Mouse (Mus musculus): ENCODE measurements around the gene Hddc3. TPM values are rescaled to one million over a fixed set of nuclear protein-coding genes. Genes with fewer than 3 reads are reported as not detected.

The Hddc3 gene
- polyA plus RNA-seq (2012; rRNA removed) = 54.6 and 61.3 TPM in 2 replicates

- TF ChIP-seq POLR2A (IDR thresholded peaks at IDR 0.05; ENCODE audit: extremely low read depth, insufficient read depth, low read length) = peak; percentile 88
- peak; percentile 67 for TF ChIP-seq CTCF (IDR thresholded peaks at IDR 0.05; ENCODE audit: extremely low read depth, insufficient read depth, low read length)
- H3K27ac ChIP-seq (ENCODE audit: insufficient read depth, low read length) = peak within 1 kb of the TSS; percentile 9; the same call in 1 of the 2 replicates
- no peaks in the 10 kb centered on the region; the same call in none of the 2 replicates for H3K4me1 ChIP-seq (ENCODE audit: control insufficient read depth, insufficient read depth, low read length)
- H3K4me3 ChIP-seq (ENCODE audit: insufficient read depth, low read length) = peak within 1 kb of the TSS; percentile 50
These were observed at the start of gene Hddc3 for GRCm38 (mm10) chr7:80342858-80343257. Gene Hddc3, plus strand, starts transcription at chr7:80343104.

DNA sequence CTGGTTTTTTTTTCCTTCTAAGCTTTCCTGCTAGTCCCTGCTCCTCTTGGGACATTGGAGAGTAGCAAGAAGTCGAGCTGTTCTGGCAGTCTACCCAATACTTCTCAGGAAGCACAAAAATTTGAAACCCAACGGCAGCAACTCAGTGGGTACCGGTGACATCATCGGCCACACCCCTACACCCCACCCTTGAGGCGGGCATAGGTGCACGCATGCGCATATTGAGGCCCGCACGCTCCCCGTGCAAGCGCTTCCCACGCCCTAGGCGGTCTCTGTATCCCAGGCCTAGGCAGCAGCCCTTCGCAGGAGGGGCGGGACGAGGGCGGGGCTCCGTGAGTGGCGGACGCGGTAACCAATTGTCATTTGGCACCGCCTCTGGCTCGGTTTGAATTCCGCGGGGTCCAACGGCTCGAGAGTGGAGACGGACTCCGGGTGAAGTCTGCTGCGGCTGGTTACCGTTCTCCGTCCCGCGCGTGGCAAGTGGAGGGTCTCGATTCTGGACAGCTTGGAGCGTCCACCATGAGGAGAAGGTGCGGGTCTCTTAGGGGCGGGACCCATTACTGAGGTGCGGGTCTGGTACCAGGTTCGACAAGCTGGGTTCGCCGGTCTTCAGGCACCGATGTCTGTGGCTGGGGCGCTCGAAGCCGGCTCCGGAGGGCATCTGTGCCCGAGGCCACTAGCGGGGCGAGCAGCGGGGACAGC lies 48.7 kb upstream of the Hddc3 start, which contains the start of gene Prc1:
TSS of gene Prc1 (plus strand) at position 389 of the 702 bp plus-strand sequence.
- H3K27ac ChIP-seq (ENCODE audit: insufficient read depth, low read length) = no peak within 1 kb of the TSS
- H3K4me3 ChIP-seq (ENCODE audit: insufficient read depth, low read length) = peak within 1 kb of the TSS; percentile 37
- H3K4me1 ChIP-seq (ENCODE audit: control insufficient read depth, insufficient read depth, low read length) = no peaks in the 10 kb centered on the region
- TF ChIP-seq CTCF (IDR thresholded peaks at IDR 0.05; ENCODE audit: extremely low read depth, insufficient read depth, low read length) (no peak), POLR2A (IDR thresholded peaks at IDR 0.05; ENCODE audit: extremely low read depth, insufficient read depth, low read length) (no peak)

DNA sequence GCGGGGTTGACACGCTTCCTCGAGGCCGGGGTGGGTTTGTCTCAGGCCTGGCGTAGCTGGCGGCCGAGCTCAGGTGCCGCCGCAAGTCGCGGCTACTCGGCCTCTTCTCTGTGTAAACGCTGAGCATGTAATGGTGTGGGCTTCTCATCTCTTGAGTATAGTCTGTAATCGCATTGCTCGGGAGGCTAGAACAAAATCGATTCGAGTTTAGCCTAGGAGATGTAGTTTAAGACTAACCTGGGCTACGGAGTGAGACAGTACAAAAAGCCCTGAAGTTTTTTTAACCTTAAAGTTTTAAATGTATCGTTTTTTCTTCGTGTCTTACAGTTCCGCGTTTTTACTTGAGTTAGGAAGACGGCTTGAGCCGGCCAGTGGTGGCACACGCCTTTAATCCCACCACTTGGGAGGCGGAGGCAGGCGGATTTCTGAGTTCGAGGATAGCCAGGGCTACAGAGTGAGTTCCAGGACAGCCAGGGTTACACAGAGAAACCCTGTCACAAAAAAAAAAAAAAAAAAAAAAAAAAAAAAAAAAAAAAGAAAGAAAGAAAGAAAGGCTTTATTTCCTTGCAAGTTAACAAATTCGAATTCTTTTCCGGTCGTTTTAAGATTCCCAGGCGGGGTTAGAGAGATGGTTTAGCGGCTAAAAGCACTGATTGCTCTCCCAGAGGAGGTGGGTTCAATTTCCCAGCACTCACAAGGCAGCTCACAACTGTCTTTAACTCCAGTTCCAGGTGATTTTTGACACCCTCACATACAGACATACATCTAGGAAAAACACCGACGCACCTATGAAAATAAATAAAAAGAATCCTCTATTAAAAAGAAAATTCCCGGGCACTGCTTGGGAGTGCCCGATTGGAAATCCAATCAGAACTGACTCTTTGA lies 47.9 kb upstream of the Hddc3 start:
- Histone ChIP-seq H3K27ac (ENCODE audit: insufficient read depth, low read length) (no peak overlapping the region), H3K4me1 (ENCODE audit: control insufficient read depth, insufficient read depth, low read length) (no peaks in the 10 kb centered on the region), H3K4me3 (ENCODE audit: insufficient read depth, low read length) (peak overlapping the region; percentile 37)
- no peak for TF ChIP-seq CTCF (IDR thresholded peaks at IDR 0.05; ENCODE audit: extremely low read depth, insufficient read depth, low read length)
- no peak for TF ChIP-seq POLR2A (IDR thresholded peaks at IDR 0.05; ENCODE audit: extremely low read depth, insufficient read depth, low read length)

- no peak overlapping the region for H3K4me3 ChIP-seq (ENCODE audit: insufficient read depth, low read length)
- no peak overlapping the region for H3K27ac ChIP-seq (ENCODE audit: insufficient read depth, low read length)
- TF ChIP-seq POLR2A (IDR thresholded peaks at IDR 0.05; ENCODE audit: extremely low read depth, insufficient read depth, low read length) (no peak), CTCF (IDR thresholded peaks at IDR 0.05; ENCODE audit: extremely low read depth, insufficient read depth, low read length) (no peak)
- no peaks in the 10 kb centered on the region for H3K4me1 ChIP-seq (ENCODE audit: control insufficient read depth, insufficient read depth, low read length)
These were observed 46.4 kb upstream of the Hddc3 start for GRCm38 (mm10) chr7:80296462-80296861.

- Histone ChIP-seq H3K4me3 (ENCODE audit: insufficient read depth, low read length) (no peak overlapping the region), H3K27ac (ENCODE audit: insufficient read depth, low read length) (no peak overlapping the region), H3K4me1 (ENCODE audit: control insufficient read depth, insufficient read depth, low read length) (no peaks in the 10 kb centered on the region)
- TF ChIP-seq CTCF (IDR thresholded peaks at IDR 0.05; ENCODE audit: extremely low read depth, insufficient read depth, low read length) = no peak
- TF ChIP-seq POLR2A (IDR thresholded peaks at IDR 0.05; ENCODE audit: extremely low read depth, insufficient read depth, low read length) = no peak
These were observed 45.9 kb upstream of the Hddc3 start for GRCm38 (mm10) chr7:80297041-80297440.

DNA sequence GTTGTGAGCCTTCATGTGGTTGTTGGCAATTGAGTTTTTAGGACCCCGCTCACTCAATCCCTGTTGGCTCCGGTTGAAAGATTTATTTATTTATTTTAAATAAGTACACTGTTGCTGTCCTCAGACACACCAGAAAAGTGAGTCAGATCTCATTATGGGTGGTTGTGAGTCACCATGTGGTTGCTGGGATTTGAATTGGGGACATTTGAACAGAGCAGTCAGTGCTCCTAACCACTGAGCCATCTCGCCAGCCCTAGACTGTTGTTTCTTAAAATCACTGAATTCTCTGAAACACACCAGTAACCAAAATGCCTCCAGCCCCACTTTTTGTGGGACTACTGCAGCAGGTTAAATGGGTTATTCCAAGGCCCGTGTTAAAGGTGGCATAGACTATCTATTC lies 44.1 kb upstream of the Hddc3 start:
- H3K4me1 ChIP-seq (ENCODE audit: control insufficient read depth, insufficient read depth, low read length) = no peaks in the 10 kb centered on the region
- H3K27ac ChIP-seq (ENCODE audit: insufficient read depth, low read length) = no peak overlapping the region
- no peak overlapping the region for H3K4me3 ChIP-seq (ENCODE audit: insufficient read depth, low read length)
- TF ChIP-seq POLR2A (IDR thresholded peaks at IDR 0.05; ENCODE audit: extremely low read depth, insufficient read depth, low read length) = no peak
- no peak for TF ChIP-seq CTCF (IDR thresholded peaks at IDR 0.05; ENCODE audit: extremely low read depth, insufficient read depth, low read length)

DNA sequence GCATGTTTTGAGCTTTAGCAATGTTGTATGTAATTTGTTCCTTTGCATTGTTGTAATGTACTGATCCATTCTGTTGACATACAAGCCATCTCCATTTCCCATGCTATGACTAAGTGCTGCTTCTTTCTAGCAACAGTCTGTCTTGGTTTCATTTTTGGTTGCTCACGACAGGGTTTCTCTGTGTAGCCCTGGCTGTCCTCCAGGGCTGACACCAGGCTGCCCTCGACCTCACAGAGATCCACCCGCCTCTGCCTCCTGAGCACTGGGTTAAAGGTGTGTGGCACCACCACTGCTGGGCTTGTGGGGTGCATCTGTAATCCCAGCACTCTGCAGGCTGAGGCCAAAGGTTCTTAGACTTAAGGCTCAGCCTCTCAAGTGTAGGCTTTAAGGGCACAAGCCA lies 43.3 kb upstream of the Hddc3 start:
- no peak for TF ChIP-seq CTCF (IDR thresholded peaks at IDR 0.05; ENCODE audit: extremely low read depth, insufficient read depth, low read length)
- no peak for TF ChIP-seq POLR2A (IDR thresholded peaks at IDR 0.05; ENCODE audit: extremely low read depth, insufficient read depth, low read length)

GRCm38 (mm10) chr7:80301522-80301921 lies 41.4 kb upstream of the Hddc3 start:
- Histone ChIP-seq H3K4me1 (ENCODE audit: control insufficient read depth, insufficient read depth, low read length) (no peaks in the 10 kb centered on the region), H3K27ac (ENCODE audit: insufficient read depth, low read length) (no peak overlapping the region), H3K4me3 (ENCODE audit: insufficient read depth, low read length) (no peak overlapping the region)
- TF ChIP-seq POLR2A (IDR thresholded peaks at IDR 0.05; ENCODE audit: extremely low read depth, insufficient read depth, low read length) = no peak
- no peak for TF ChIP-seq CTCF (IDR thresholded peaks at IDR 0.05; ENCODE audit: extremely low read depth, insufficient read depth, low read length)

More for the DNA sequence above, 43.3 kb upstream of the Hddc3 start:
- H3K4me3 ChIP-seq (ENCODE audit: insufficient read depth, low read length) = no peak overlapping the region
- no peak overlapping the region for H3K27ac ChIP-seq (ENCODE audit: insufficient read depth, low read length)
- no peaks in the 10 kb centered on the region for H3K4me1 ChIP-seq (ENCODE audit: control insufficient read depth, insufficient read depth, low read length)

- H3K4me1 ChIP-seq (ENCODE audit: control insufficient read depth, insufficient read depth, low read length) = no peaks in the 10 kb centered on the region
- TF ChIP-seq CTCF (IDR thresholded peaks at IDR 0.05; ENCODE audit: extremely low read depth, insufficient read depth, low read length) = no peak
- no peak for TF ChIP-seq POLR2A (IDR thresholded peaks at IDR 0.05; ENCODE audit: extremely low read depth, insufficient read depth, low read length)
- no peak overlapping the region for H3K4me3 ChIP-seq (ENCODE audit: insufficient read depth, low read length)
These were observed 35.1 kb upstream of the Hddc3 start for GRCm38 (mm10) chr7:80307766-80308165.

More at GRCm38 (mm10) chr7:80307766-80308165, 35.1 kb upstream of the Hddc3 start:
- no peak overlapping the region for H3K27ac ChIP-seq (ENCODE audit: insufficient read depth, low read length)

Data from cortical plate, adult 2 months (tissue).